Mouse (Mus musculus): ENCODE measurements at regions not wholly inside any gene's neighbourhood (a gene's known extent, or its start where the extent isn't known, plus 50 kb on each side); places are given as distances from the start of the nearest gene placed in this dataset.

GRCm38 (mm10) chr11:43370025-43370424 lies 56.0 kb downstream of the Pttg1 start:
- no peak for ATAC-seq (ENCODE audit: poor library complexity, severe bottlenecking)

- ATAC-seq (ENCODE audit: poor library complexity, severe bottlenecking): peak; percentile 51
Observed at GRCm38 (mm10) chr11:43368346-43368745, 57.7 kb downstream of the Pttg1 start.

- peak; percentile 87 for ATAC-seq (ENCODE audit: poor library complexity, severe bottlenecking)
Observed at GRCm38 (mm10) chr11:43361858-43362257, 64.2 kb downstream of the Pttg1 start.

GRCm38 (mm10) chr11:43358390-43359291 lies 67.4 kb downstream of the Pttg1 start:
- peak; percentile 67 for ATAC-seq (ENCODE audit: poor library complexity, severe bottlenecking)

GRCm38 (mm10) chr11:43353602-43354001 lies 72.4 kb downstream of the Pttg1 start:
- ATAC-seq (ENCODE audit: poor library complexity, severe bottlenecking): peak; percentile 74

GRCm38 (mm10) chr11:43353030-43353429 lies 73.0 kb downstream of the Pttg1 start:
- peak; percentile 58 for ATAC-seq (ENCODE audit: poor library complexity, severe bottlenecking)

- peak; percentile 54 for ATAC-seq (ENCODE audit: poor library complexity, severe bottlenecking)
Observed at GRCm38 (mm10) chr11:43351818-43352217, 74.2 kb downstream of the Pttg1 start.

GRCm38 (mm10) chr11:43351348-43351747 lies 74.7 kb downstream of the Pttg1 start:
- no peak for ATAC-seq (ENCODE audit: poor library complexity, severe bottlenecking)

GRCm38 (mm10) chr11:43350242-43350641 lies 75.8 kb downstream of the Pttg1 start:
- ATAC-seq (ENCODE audit: poor library complexity, severe bottlenecking): no peak

- ATAC-seq (ENCODE audit: poor library complexity, severe bottlenecking): no peak
Observed at GRCm38 (mm10) chr11:43349564-43349963, 76.5 kb downstream of the Pttg1 start.

- peak; percentile 73 for ATAC-seq (ENCODE audit: poor library complexity, severe bottlenecking)
Observed at GRCm38 (mm10) chr11:43348571-43348970, 77.5 kb downstream of the Pttg1 start.

- no peak for ATAC-seq (ENCODE audit: poor library complexity, severe bottlenecking)
Observed at GRCm38 (mm10) chr11:43346489-43346888, 79.6 kb downstream of the Pttg1 start.

GRCm38 (mm10) chr11:43344767-43345561 lies 81.1 kb downstream of the Pttg1 start:
- ATAC-seq (ENCODE audit: poor library complexity, severe bottlenecking): no peak

GRCm38 (mm10) chr11:43343574-43343973 lies 82.5 kb downstream of the Pttg1 start:
- no peak for ATAC-seq (ENCODE audit: poor library complexity, severe bottlenecking)

GRCm38 (mm10) chr11:43338377-43338993 lies 87.6 kb downstream of the Pttg1 start:
- no peak for ATAC-seq (ENCODE audit: poor library complexity, severe bottlenecking)

- ATAC-seq (ENCODE audit: poor library complexity, severe bottlenecking): no peak
Observed at GRCm38 (mm10) chr11:43335668-43336265, 90.3 kb downstream of the Pttg1 start.

GRCm38 (mm10) chr11:43333547-43333946 lies 92.5 kb downstream of the Pttg1 start:
- no peak for ATAC-seq (ENCODE audit: poor library complexity, severe bottlenecking)

GRCm38 (mm10) chr11:43313996-43314395 lies 112.1 kb downstream of the Pttg1 start:
- ATAC-seq (ENCODE audit: poor library complexity, severe bottlenecking): no peak
